Mouse (Mus musculus): ENCODE results near the gene Pld5. TPM values are rescaled to one million over a fixed set of nuclear protein-coding genes. Genes with fewer than 3 reads are reported as not detected.
A peak's percentile ranks its signal among the peaks of the same experiment; 100 is the strongest.

Pld5 gene
- polyA plus RNA-seq, 1 experiment from 2014 or later, result 0.06 TPM

- H3K4me1 ChIP-seq (ENCODE audit: control insufficient read depth, low read depth, low read length), result no peaks in the 10 kb centered on the region
- H3K4me2 ChIP-seq (ENCODE audit: low read depth, low read length), result no peak overlapping the region
- no peaks in the 10 kb centered on the region for H3K36me3 ChIP-seq (ENCODE audit: control insufficient read depth, insufficient read depth)
- no peaks in the 10 kb centered on the region for H3K27me3 ChIP-seq (ENCODE audit: control insufficient read depth, insufficient read depth, low read depth, low read length)
- no peaks in the 10 kb centered on the region for H3K9me3 ChIP-seq (replicated peaks; ENCODE audit: control insufficient read depth, low read length)
- WGBS (ENCODE audit: insufficient replicate concordance), result 66% methylated on average over 4 of the region's 4 CpGs
- H3K9ac ChIP-seq (ENCODE audit: low read depth, low read length), result no peak overlapping the region
- no peak overlapping the region for H3K27ac ChIP-seq (ENCODE audit: low read length)
- ATAC-seq (ENCODE audit: low read depth), result no peak
- H3K4me3 ChIP-seq (ENCODE audit: low read depth, low read length), result no peak overlapping the region
Observed at GRCm38 (mm10) chr1:176115604-176116003, 159.5 kb downstream of the Pld5 start.

- Histone ChIP-seq H3K9me3 (replicated peaks; ENCODE audit: control insufficient read depth, low read length) (no peaks in the 10 kb centered on the region), H3K27me3 (ENCODE audit: control insufficient read depth, insufficient read depth, low read depth, low read length) (no peaks in the 10 kb centered on the region), H3K4me1 (ENCODE audit: control insufficient read depth, low read depth, low read length) (no peaks in the 10 kb centered on the region), H3K4me3 (ENCODE audit: low read depth, low read length) (no peak overlapping the region), H3K36me3 (ENCODE audit: control insufficient read depth, insufficient read depth) (no peaks in the 10 kb centered on the region), H3K9ac (ENCODE audit: low read depth, low read length) (no peak overlapping the region), H3K27ac (ENCODE audit: low read length) (no peak overlapping the region), H3K4me2 (ENCODE audit: low read depth, low read length) (no peak overlapping the region)
- ATAC-seq (ENCODE audit: low read depth), result no peak
- 36% methylated on average over 7 of the region's 7 CpGs for WGBS (ENCODE audit: insufficient replicate concordance)
Observed at GRCm38 (mm10) chr1:176098685-176099320, 176.3 kb downstream of the Pld5 start.

GRCm38 (mm10) chr1:176092119-176092518, 183.0 kb downstream of the Pld5 start:
- Histone ChIP-seq H3K4me3 (ENCODE audit: low read depth, low read length) (no peak overlapping the region), H3K36me3 (ENCODE audit: control insufficient read depth, insufficient read depth) (no peaks in the 10 kb centered on the region), H3K4me1 (ENCODE audit: control insufficient read depth, low read depth, low read length) (no peaks in the 10 kb centered on the region), H3K9me3 (replicated peaks; ENCODE audit: control insufficient read depth, low read length) (no peaks in the 10 kb centered on the region), H3K4me2 (ENCODE audit: low read depth, low read length) (no peak overlapping the region), H3K27ac (ENCODE audit: low read length) (no peak overlapping the region), H3K27me3 (ENCODE audit: control insufficient read depth, insufficient read depth, low read depth, low read length) (no peaks in the 10 kb centered on the region), H3K9ac (ENCODE audit: low read depth, low read length) (no peak overlapping the region)
- ATAC-seq (ENCODE audit: low read depth), result no peak
- 63% methylated on average over 2 of the region's 2 CpGs for WGBS (ENCODE audit: insufficient replicate concordance)

- ATAC-seq (ENCODE audit: low read depth), result no peak
- 61% methylated on average over 3 of the region's 3 CpGs for WGBS (ENCODE audit: insufficient replicate concordance)
- H3K27ac ChIP-seq (ENCODE audit: low read length), result no peak overlapping the region
- H3K4me2 ChIP-seq (ENCODE audit: low read depth, low read length), result no peak overlapping the region
- H3K36me3 ChIP-seq (ENCODE audit: control insufficient read depth, insufficient read depth), result no peaks in the 10 kb centered on the region
- no peaks in the 10 kb centered on the region for H3K4me1 ChIP-seq (ENCODE audit: control insufficient read depth, low read depth, low read length)
- no peaks in the 10 kb centered on the region for H3K27me3 ChIP-seq (ENCODE audit: control insufficient read depth, insufficient read depth, low read depth, low read length)
- H3K9ac ChIP-seq (ENCODE audit: low read depth, low read length), result no peak overlapping the region
- H3K9me3 ChIP-seq (replicated peaks; ENCODE audit: control insufficient read depth, low read length), result no peaks in the 10 kb centered on the region
- no peak overlapping the region for H3K4me3 ChIP-seq (ENCODE audit: low read depth, low read length)
Observed at GRCm38 (mm10) chr1:176089382-176089781, 185.7 kb downstream of the Pld5 start.

GRCm38 (mm10) chr1:176085952-176086648, 189.0 kb downstream of the Pld5 start:
- Histone ChIP-seq H3K27me3 (ENCODE audit: control insufficient read depth, insufficient read depth, low read depth, low read length) (no peaks in the 10 kb centered on the region), H3K4me3 (ENCODE audit: low read depth, low read length) (no peak overlapping the region), H3K9ac (ENCODE audit: low read depth, low read length) (no peak overlapping the region), H3K27ac (ENCODE audit: low read length) (no peak overlapping the region), H3K36me3 (ENCODE audit: control insufficient read depth, insufficient read depth) (no peaks in the 10 kb centered on the region), H3K4me2 (ENCODE audit: low read depth, low read length) (no peak overlapping the region), H3K4me1 (ENCODE audit: control insufficient read depth, low read depth, low read length) (no peaks in the 10 kb centered on the region), H3K9me3 (replicated peaks; ENCODE audit: control insufficient read depth, low read length) (no peaks in the 10 kb centered on the region)
- 62% methylated on average over 13 of the region's 13 CpGs for WGBS (ENCODE audit: insufficient replicate concordance)
- no peak for ATAC-seq (ENCODE audit: low read depth)

- H3K4me3 ChIP-seq (ENCODE audit: low read depth, low read length), result no peak overlapping the region
Observed at GRCm38 (mm10) chr1:176082306-176082705, 192.8 kb downstream of the Pld5 start.

GRCm38 (mm10) chr1:176080969-176081368, 194.1 kb downstream of the Pld5 start:
- Histone ChIP-seq H3K4me1 (ENCODE audit: control insufficient read depth, low read depth, low read length) (no peaks in the 10 kb centered on the region), H3K27ac (ENCODE audit: low read length) (no peak overlapping the region), H3K36me3 (ENCODE audit: control insufficient read depth, insufficient read depth) (no peaks in the 10 kb centered on the region), H3K9ac (ENCODE audit: low read depth, low read length) (no peak overlapping the region), H3K9me3 (replicated peaks; ENCODE audit: control insufficient read depth, low read length) (no peaks in the 10 kb centered on the region), H3K27me3 (ENCODE audit: control insufficient read depth, insufficient read depth, low read depth, low read length) (no peaks in the 10 kb centered on the region), H3K4me3 (ENCODE audit: low read depth, low read length) (no peak overlapping the region), H3K4me2 (ENCODE audit: low read depth, low read length) (no peak overlapping the region)
- WGBS (ENCODE audit: insufficient replicate concordance), result 46% methylated on average over 2 of the region's 2 CpGs
- no peak for ATAC-seq (ENCODE audit: low read depth)

More at GRCm38 (mm10) chr1:176082306-176082705, 192.8 kb downstream of the Pld5 start:
- Histone ChIP-seq H3K27me3 (ENCODE audit: control insufficient read depth, insufficient read depth, low read depth, low read length) (no peaks in the 10 kb centered on the region), H3K27ac (ENCODE audit: low read length) (no peak overlapping the region), H3K9me3 (replicated peaks; ENCODE audit: control insufficient read depth, low read length) (no peaks in the 10 kb centered on the region), H3K9ac (ENCODE audit: low read depth, low read length) (no peak overlapping the region), H3K4me1 (ENCODE audit: control insufficient read depth, low read depth, low read length) (no peaks in the 10 kb centered on the region), H3K4me2 (ENCODE audit: low read depth, low read length) (no peak overlapping the region), H3K36me3 (ENCODE audit: control insufficient read depth, insufficient read depth) (no peaks in the 10 kb centered on the region)
- 27% methylated on average over 4 of the region's 4 CpGs for WGBS (ENCODE audit: insufficient replicate concordance)
- ATAC-seq (ENCODE audit: low read depth), result no peak

- WGBS (ENCODE audit: insufficient replicate concordance), result 25% methylated on average over 7 of the region's 7 CpGs
Observed at GRCm38 (mm10) chr1:176078410-176078809, 196.7 kb downstream of the Pld5 start.

GRCm38 (mm10) chr1:176076799-176077198, 198.3 kb downstream of the Pld5 start:
- Histone ChIP-seq H3K4me2 (ENCODE audit: low read depth, low read length) (no peak overlapping the region), H3K4me3 (ENCODE audit: low read depth, low read length) (no peak overlapping the region), H3K9me3 (replicated peaks; ENCODE audit: control insufficient read depth, low read length) (no peaks in the 10 kb centered on the region), H3K36me3 (ENCODE audit: control insufficient read depth, insufficient read depth) (no peaks in the 10 kb centered on the region), H3K9ac (ENCODE audit: low read depth, low read length) (no peak overlapping the region), H3K27me3 (ENCODE audit: control insufficient read depth, insufficient read depth, low read depth, low read length) (no peaks in the 10 kb centered on the region), H3K27ac (ENCODE audit: low read length) (no peak overlapping the region), H3K4me1 (ENCODE audit: control insufficient read depth, low read depth, low read length) (no peaks in the 10 kb centered on the region)
- ATAC-seq (ENCODE audit: low read depth), result no peak

More at GRCm38 (mm10) chr1:176078410-176078809, 196.7 kb downstream of the Pld5 start:
- peak; percentile 30; the same call in 1 of the 2 replicates for ATAC-seq (ENCODE audit: low read depth)
- Histone ChIP-seq H3K4me3 (ENCODE audit: low read depth, low read length) (no peak overlapping the region), H3K9ac (ENCODE audit: low read depth, low read length) (no peak overlapping the region), H3K9me3 (replicated peaks; ENCODE audit: control insufficient read depth, low read length) (no peaks in the 10 kb centered on the region), H3K36me3 (ENCODE audit: control insufficient read depth, insufficient read depth) (no peaks in the 10 kb centered on the region), H3K27me3 (ENCODE audit: control insufficient read depth, insufficient read depth, low read depth, low read length) (no peaks in the 10 kb centered on the region), H3K4me2 (ENCODE audit: low read depth, low read length) (no peak overlapping the region), H3K27ac (ENCODE audit: low read length) (no peak overlapping the region), H3K4me1 (ENCODE audit: control insufficient read depth, low read depth, low read length) (no peaks in the 10 kb centered on the region)

All from liver, embryonic 16.5 days (tissue).